Mouse (Mus musculus) gastrocnemius, postnatal 4 days (tissue): Measurements from ENCODE around the gene Foxn3. TPM values are rescaled to one million over a fixed set of nuclear protein-coding genes. Genes with fewer than 3 reads are reported as not detected.

Experiments
- DNase-seq, 2 experiments: peaks; one replicate each; pipeline ENCODE4 v3.0.0; 2021 to 2022; ENCODE audit warnings: low spot score in 2 of 2, mixed read lengths in 2 of 2
- total RNA-seq, 2 experiments: library from RNA; stranded (reverse); gene quantifications; 2 replicates each; pipeline ENCODE4 v1.2.3; 2021

Gene Foxn3
- total RNA-seq, 2 experiments from 2014 or later, result 184 to 217 TPM

DNA sequence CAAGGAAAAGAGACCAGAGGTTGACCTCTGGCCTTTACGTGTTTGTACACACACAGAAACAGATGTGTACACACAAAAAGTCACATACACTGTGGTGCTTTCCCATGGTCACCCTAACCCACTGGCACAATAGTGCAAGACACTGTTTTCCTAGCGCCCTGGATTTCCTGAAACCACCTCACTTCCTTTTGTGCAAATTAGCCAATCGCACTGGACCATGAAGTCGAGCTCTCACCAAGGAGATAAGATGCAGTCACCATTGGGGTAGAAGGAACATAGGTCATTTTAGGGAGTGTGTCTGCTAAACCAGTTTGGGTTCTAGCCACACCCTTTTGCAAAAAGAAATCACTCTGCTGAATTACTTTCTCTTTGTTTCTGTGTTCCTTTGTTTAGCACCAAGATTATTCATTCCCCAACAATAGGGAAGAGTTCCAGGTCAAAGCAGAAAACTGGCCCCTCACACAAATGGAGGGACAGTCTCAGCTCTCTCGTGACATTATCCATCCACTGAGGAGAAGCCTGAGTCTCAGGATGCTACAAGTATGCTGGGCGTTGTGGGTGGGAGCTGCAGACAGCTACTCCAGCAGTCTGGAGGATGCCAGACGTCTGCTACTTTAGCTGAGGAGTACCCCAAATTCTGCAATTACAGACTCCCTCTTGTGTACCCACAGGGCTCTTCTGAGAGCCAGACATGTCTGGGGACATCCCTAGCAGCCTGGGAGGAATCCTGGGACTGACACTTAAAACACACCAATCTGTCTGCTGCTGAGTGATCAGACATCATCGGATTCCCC is 202.2 kb downstream of the Foxn3 start:
- no peak for DNase-seq

DNA sequence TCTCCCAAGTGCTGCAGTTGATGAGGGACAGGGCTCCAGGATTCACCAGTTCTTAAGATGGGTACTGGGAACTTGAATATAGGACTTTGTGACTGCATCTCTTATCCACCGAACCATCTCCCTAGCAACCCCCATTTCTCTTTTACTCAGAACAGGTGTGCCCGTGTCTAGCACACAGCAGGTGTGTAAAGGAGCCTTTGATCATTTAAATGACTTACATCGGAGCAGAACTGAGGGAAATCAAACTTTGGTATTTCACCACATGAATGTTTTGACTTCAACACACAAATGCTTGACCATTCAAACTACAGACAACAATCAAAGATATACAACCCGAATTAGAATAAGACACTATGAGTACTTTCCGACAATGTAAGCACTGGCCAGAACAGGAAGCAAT is 204.7 kb downstream of the Foxn3 start:
- no peak for DNase-seq

DNA sequence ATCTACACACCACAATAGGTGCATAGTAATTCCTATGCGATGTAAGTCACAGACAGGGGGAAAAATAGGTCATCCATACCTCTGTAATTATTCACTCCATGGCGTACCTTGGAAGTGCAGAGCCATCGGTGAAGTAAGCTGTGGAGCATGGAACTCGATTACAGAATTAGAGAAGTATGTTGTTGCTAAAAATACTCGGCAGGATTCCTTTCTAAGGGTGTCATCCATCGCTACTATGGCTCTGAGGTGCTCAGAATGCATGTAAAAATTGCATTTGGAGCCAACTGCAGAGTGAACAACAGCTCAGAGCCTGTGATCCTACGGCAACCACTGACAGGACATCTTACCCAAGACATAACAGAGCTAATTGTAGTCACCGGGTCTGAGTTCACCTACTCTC is 206.7 kb downstream of the Foxn3 start:
- DNase-seq, result no peak

DNA sequence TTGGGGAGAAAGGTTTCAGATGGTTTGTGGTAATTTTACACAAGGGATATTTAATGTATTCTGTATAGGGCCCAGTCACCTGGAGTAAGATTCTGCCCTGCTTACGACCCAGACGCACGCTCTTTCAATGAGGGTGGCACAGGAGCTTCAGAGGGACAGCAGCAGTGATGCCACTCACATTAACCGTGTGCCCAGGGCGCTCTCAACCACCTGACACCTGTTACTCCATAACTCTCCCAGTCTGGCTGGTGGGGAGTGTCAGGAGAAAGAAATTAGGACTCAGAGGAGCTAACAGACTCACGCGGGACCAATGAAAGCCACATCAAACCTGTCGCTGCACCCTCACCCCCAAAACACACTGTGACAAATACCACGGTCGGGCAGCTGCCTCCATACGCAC is 209.7 kb downstream of the Foxn3 start:
- DNase-seq, result no peak

DNA sequence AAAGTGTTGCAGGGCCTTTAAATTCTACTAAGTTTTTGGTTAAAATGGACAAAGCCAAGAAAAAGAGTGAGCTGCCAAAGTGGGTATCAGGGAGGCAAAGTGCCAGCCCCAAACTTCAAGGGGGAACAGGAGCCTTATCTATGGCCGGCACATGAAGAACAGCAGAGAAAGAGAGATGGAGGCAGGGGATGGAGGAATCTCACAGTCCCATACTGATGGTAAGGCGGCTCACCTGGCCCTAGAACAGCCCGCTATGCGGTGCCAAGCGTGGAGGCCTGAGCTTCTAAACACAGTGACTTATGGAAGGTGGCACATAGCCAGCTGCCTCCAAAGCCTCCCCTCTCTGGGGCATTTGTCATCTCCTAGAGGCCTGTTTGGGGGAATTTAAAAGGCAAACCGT is 210.8 kb downstream of the Foxn3 start:
- DNase-seq, result no peak

DNA sequence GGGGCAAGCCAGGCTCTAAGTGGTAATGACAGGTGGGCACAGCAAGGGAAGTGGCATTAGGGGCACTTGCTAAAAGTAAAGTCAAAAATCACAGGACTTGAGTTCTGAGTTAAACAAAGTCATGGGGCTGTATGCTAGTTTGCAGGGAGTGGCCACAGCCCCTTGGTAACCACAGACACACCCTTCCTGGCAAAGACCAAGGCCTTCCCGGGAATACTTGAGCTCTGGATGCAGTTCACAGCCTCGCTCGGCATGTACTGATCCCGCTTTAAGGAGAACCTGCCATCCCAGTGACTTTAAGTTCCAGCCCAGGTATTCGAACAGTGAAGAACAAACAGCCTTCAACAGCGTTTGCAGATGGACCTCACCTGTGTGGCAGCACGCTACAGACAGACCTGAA is 211.2 kb downstream of the Foxn3 start:
- no peak for DNase-seq

DNA sequence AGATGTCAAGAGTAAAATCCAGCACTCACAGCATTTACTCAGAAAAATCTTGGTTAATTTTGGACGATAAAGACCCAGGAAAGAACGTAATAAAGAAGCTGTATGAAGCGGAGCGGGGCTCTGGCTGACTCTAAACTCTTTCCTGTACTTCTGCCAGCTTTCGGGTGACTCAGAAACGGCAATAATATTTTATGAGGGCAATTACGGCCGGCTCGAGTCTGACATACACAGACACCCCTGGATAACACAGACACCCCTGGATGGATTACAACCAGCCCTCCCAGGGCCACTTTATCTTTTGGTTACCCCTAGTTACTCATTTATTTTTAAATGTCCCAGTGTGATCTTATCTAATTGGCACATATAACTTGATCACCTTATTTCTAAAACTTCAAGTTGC is 211.7 kb downstream of the Foxn3 start:
- no peak for DNase-seq

DNA sequence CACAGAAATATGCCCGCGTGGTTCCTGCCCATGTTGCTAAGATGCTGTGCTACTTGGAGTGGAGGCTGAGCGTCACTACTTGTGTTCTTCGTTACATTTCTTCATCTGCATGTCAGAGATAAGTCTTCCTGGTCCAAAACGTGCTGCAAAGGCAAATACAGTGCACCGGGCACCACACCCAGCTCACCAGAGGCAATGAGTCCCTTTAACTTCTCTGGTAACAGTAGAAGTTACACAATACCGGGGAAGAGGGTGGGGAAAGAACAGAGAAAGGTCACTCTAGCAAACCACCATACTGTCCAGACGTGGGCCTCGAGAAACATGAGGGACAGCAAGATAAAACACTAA is 213.8 kb downstream of the Foxn3 start:
- no peak for DNase-seq

DNA sequence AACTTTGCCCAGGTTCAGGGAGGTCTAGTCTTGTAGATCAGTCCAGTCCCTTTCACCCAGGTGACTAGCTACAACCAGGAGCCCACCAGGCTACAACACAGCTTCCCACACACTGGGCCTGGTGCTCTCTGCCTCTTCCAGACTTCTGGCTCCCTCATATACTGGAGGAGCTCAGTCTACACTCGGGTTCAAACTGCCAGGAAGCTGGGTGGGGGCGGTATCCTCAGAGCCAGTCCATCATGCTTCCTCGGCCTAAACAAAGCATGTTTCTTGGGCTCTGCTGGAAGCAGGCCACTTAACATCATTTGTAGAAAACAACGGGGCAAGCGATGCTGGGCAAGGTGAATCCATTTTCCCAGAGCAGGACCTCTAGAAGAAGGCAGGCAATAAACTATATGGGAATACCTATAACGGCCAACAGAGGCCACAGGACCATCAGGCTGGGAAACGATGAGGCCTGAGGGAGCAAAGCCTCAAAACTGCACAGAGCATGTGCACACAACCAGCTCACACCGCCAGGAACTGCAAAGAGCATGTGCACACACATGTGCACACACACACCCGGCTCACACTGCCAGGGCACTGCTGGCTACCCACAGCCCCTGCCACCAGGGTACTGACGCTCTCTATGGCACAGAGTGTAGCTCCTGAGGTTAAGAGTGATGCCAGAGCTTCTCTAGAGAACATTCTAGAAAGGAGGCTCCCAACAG is 214.3 kb downstream of the Foxn3 start:
- DNase-seq, result no peak

DNA sequence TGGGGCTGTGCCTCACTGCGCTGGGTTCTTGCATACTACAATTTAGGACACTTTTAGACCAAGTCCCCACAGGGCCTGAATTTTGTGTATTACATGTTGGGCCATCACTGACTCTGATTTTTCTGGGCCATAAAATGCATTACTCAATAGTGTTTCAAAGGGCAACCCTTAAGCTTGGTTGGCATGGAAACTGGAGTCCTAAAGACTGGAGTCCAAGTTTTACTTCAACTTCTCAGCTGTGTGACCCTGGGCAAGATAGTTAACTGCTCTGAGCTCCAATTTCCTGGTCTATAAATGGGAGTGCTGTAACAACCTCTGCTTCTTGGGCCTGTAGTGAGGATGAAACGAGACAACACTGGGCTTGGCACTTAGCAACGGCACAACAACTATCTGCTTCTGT is 215.9 kb downstream of the Foxn3 start:
- no peak for DNase-seq

DNA sequence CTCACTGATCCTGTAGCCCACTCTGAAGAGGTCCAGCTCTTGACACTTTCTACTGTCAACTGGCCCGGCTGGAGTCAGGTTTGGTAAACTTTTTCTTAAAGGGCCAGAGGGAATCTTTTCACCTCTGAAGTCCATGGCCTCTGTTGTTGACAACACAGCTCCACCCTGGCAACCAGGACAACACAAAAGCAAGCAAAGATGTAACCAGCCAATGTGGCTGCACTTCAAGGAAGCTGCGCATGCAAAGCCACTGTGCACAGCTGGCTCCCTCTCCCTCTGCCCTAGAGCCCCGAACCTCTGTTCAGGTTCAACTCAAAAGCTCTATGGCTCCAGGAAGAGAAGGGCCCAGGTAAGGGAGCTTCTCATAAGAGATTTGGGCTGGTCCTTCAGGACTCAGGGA is 216.4 kb downstream of the Foxn3 start:
- no peak for DNase-seq

DNA sequence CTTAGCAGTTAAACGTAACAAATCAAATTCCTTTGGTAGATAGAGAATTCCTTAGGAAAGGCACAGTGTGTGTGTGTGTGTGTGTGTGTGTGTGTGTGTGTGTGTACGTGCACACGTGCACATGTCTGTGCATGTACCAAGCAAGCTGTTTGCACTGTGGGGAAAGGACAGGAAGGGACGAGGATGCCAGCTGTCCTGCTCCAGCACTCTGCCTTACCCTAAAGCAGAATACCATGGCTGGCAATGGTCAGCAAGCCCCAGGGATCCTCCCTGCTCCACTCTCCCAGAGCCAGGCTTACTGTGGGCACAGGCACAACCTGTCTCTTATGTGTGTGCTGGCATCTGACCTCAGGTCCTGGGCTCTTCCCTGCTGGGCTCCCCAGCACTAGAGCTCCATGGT is 218.1 kb downstream of the Foxn3 start:
- no peak for DNase-seq

DNA sequence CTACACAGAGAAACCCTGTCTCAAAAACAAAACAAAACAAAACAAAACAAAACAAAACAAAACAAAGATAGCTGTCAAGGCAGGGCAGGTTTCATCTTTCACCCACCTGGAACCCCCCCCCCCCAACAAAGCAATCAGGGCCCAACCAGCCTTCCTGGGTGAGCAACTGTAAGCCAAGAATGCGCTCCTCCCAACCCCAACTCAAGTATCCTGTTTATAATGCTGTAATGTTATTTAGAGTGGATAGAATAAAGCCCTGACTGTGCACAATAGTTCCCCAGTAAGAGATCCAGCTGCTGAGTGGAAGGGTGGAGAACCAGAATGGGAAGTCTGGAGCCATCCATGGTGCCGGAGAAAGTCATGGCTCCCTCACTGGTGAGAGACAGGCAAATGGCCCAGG is 220.0 kb downstream of the Foxn3 start:
- DNase-seq, result no peak

DNA sequence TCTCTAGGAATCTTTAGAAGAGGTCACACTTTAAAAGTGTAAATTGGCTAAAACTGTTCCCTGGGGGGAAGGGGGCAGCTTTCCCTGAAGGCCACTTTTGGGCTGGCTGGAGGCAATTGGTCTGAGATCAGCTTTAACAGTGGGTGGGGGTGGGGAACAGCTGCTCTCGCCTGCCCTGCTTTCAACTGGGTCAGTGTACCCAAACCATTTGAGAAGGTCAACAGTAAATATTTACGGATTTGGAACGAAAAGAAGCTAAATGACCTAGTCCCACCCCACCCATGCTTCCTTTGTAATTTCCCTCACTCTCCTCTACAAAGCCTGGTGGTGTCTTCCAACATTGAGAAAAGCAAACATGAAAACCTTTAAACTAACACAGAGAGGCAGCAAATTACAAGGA is 221.2 kb downstream of the Foxn3 start:
- no peak for DNase-seq

DNA sequence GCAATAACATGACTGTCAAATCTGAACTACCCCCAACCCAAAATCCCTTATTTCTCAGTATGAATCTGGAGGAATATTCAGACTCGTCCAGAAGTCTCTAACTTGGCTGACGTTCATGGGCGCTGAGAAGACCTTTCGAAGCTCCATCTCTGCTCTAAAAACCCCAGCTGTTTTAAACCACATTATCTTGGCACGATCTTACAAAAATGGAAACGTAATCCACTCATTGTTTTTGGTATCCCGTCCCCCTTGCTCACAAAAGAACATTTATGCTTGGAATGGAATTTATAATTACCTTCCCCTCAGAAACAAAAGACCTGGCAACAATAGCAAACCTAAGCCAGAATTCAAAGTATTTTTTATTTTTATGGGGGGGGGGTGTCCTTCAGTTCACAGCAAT is 221.6 kb downstream of the Foxn3 start:
- no peak for DNase-seq

DNA sequence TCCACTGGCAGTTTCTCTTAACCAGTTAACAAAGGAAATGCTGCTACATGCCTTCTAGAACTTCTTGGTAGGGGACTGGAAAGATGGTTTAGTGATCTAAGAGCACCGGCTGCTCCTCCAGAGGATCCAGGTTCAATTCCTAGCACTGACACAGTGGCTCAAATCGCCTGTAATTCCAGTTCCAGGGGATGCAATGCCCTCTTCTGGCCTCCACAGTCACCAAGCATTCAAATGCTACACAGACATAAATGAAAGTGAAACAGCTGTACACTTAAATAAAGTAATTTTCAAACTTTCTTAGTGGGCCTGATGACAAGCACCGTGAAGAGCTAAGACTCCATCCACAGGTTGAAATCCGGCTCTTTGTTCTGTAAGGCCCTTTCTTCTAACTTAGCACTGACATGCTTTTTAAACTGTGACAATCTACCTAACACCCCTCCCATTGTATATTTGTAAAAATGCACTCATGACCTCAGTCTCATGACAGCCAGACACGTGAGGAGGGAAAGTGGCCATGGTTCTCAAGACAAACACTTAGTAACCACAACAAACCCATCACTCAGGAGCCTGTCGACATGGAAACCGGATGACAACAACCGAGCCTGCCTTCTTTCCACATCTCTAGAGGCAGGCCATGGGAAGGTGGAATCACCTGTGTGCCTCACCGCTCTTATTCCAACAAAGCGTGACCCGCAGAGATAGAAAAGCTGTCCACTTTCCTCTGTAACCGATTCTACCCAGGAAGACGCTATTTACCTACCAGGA is 222.8 kb downstream of the Foxn3 start:
- DNase-seq, result no peak

DNA sequence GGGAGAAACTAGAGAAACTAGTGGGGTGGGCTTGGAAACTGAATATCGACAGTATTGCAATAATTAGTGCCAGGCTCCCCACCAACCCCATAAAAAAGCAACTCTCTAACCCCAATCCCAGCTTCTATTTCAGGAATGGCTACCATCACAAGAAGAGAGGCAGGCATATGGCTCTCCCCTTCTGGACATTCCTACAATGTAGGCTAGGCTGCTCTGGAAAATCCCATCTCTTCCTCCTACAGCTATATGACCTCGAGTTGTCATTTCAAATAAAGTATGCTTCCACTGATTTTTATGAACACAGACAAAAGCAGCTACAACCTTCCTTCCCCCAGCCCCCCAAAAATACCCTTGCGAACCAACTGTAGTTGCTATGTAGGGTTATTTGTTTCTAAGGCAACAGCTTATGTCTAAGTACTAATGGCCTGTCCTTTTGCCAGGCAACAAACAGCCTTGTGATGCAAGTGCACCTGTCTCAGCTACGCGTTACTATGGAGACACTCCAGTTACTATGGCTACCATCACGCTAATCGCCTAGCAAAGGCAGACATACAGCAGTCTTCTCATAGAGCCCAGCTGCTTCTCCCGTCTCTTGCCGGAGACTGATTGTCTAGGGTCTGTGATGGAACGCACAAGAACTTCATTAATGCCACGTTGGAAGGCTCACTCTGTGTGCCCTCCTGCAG is 223.6 kb downstream of the Foxn3 start:
- DNase-seq, result no peak

DNA sequence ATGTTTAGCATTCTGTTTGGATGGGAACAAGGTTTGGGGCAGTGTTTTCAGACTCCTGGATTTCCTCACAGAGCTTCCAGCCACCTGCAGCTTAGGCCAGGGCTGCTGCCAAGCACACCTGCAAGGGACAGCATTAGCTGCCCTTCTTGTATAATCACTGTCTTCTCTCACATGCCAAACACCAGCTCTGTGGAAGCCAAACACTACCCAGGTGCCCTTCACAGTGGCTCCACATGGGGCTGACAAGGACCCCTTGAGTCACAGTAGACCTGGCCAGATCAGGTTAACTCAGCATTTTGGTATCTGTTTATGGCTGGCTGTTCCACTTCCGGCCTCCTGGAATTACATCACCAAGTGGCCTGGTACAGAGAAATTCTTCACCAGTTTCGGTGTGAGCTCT is 224.6 kb downstream of the Foxn3 start:
- DNase-seq, result no peak

DNA sequence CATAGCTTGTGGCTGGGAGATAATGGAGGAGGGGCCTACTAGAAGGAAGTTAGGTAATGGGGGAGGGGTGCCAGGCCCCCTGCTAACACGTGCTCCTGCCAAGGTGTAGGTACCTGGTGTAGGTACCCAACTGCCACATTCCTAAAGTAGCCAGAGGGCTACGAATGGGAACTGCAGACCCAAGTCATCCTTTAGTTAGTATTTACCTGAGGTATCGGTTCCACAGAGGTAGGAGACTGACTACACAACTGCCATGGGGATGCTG is 226.3 kb downstream of the Foxn3 start:
- no peak for DNase-seq

DNA sequence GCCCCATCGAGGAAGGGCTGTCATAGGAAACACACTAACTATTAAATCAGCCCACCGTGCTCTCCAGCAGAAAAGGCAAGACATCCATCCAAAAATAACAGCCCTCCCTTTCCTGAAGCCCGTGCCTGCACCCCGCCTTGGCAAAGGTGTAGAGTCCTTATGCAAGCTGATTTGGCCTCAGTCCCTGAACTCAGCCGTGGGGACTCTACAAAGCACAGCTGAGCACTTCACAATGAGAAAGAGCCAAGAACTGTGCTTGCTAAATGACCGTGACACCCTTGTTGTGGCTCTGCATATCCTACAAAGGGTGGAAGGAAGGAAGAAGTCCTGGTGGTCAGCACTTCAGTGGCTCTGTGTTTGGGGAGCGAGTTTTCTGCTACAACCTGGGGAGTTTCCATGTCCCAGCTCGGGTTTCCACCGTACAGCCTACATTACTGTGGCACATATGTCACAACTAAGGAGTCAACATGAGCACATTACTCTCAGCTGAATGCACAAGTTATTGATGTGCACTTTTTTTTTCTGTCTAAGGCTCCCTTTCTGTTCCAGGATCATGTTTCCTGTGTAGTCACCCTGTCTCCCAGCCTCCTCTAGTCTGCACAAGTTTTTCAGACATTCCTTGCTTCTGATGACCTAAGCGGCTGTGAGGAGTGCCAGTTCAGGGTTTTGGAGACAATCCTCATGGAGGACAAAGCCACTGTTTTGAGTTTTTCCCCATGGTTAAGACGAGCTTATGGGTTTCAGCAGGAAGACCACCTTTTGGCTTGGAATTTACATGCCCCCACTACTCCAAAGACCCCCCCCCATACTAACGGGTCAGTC is 226.8 kb downstream of the Foxn3 start:
- DNase-seq, result peak; percentile 44 to 75

DNA sequence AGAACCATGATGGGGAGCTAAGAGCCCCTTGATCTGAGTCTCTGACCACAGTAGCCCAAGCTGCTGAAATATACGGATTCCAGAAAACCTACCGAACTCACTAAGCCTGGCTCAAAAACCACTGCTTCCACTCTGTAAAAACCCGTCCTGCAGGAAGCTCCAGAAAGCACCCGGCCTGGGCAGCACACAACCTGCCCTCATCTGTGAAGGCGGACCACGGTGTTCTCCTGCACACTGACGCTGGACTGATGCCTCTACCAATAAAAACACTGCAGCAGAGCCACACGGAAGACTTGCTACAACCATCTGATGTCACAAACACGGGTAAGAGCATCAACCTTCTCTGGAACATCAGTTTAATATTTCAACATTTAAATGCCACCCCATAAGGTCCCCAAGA is 227.8 kb downstream of the Foxn3 start:
- no peak for DNase-seq
